17 mouse cellular contexts compared by ENCODE assay signal in genomic region chrX:94006991-94007390, GRCm38 (mm10). TPM values are rescaled to one million over a fixed set of nuclear protein-coding genes. Genes with fewer than 3 reads are reported as not detected.
DNase-seq lines count a peak whose midpoint lies in the region; ATAC-seq lines count a peak whose summit lies in the region.
"Had no signal": no experiment of that assay in that cellular context is flagged by ENCODE, and none has a peak within 500 bp of the region (broad histone marks: within the 10 kb centered on the region; RNA-seq: fewer than 3 reads in every experiment).

No protein-coding gene starts in this region.

- DNase-seq in adrenal gland, adult (ENCODE audit: inconsistent age in 2 of 2, low spot score in 1 of 2): peak; percentile 6 to 47
- DNase-seq in adrenal gland, postnatal 4 days (ENCODE audit: low spot score in 2 of 2): no peak
- DNase-seq in 3T3-L1 (ENCODE audit: low read depth, low spot score): peak; percentile 38
- DNase-seq in c-Kit-positive CD71-negative TER-119-negative erythroid progenitor cells, embryonic 14.5 days (ENCODE audit: low read depth): peak; percentile 13
- no peak for DNase-seq in lung, postnatal 25 days (ENCODE audit: low spot score)
- DNase-seq in lung, postnatal 4 days: no peak
- DNase-seq: kidney, postnatal 14 days; lung, postnatal 36 days had no signal

- peaks cover 31% of the 10 kb centered on the region for H3K4me1 ChIP-seq in liver, embryonic 15.5 days (replicated peaks)
- H3K4me1 ChIP-seq in midbrain, embryonic 15.5 days: no peaks in the 10 kb centered on the region
- H3K4me1 ChIP-seq: embryonic facial prominence, embryonic 15.5 days; intestine, embryonic 15.5 days had no signal

- WGBS in liver, embryonic 15.5 days (ENCODE audit: insufficient replicate concordance): 19% methylated on average over 3 of the region's 3 CpGs
- WGBS in midbrain, embryonic 15.5 days: 83% methylated on average over 3 of the region's 3 CpGs

- peak; percentile 81 for ATAC-seq in liver, embryonic 15.5 days (ENCODE audit: insufficient read depth)
- ATAC-seq in midbrain, embryonic 15.5 days (replicated peaks): no peak
- ATAC-seq: activated CD4-positive, CD25-positive, alpha-beta regulatory T cell, adult 4 months; intestine, embryonic 15.5 days had no signal

- H3K27me3 ChIP-seq in liver, embryonic 15.5 days: peaks cover 15% of the 10 kb centered on the region; the same call in 1 of the 2 replicates
- H3K27me3 ChIP-seq in midbrain, embryonic 15.5 days (replicated peaks): peaks cover 16% of the 10 kb centered on the region
- H3K27me3 ChIP-seq: intestine, embryonic 15.5 days had no signal

- H3K4me2 ChIP-seq in liver, embryonic 15.5 days: peak overlapping the region; percentile 23; the same call in 1 of the 2 replicates
- no peak overlapping the region for H3K4me2 ChIP-seq in midbrain, embryonic 15.5 days
- H3K4me2 ChIP-seq: embryonic facial prominence, embryonic 15.5 days; intestine, embryonic 15.5 days had no signal

- no peaks in the 10 kb centered on the region for H3K9me3 ChIP-seq in liver, embryonic 15.5 days (replicated peaks)
- H3K9me3 ChIP-seq in midbrain, embryonic 15.5 days: no peaks in the 10 kb centered on the region
- H3K9me3 ChIP-seq: embryonic facial prominence, embryonic 15.5 days; hindbrain, embryonic 10.5 days; intestine, embryonic 15.5 days had no signal

- no peak overlapping the region for H3K4me3 ChIP-seq in liver, embryonic 15.5 days (replicated peaks)
- no peak overlapping the region for H3K4me3 ChIP-seq in midbrain, embryonic 15.5 days
- H3K4me3 ChIP-seq: embryonic facial prominence, embryonic 15.5 days; hindbrain, embryonic 10.5 days; intestine, embryonic 15.5 days had no signal

- H3K36me3 ChIP-seq in liver, embryonic 15.5 days (replicated peaks): no peaks in the 10 kb centered on the region
- no peaks in the 10 kb centered on the region for H3K36me3 ChIP-seq in midbrain, embryonic 15.5 days (replicated peaks)
- H3K36me3 ChIP-seq: embryonic facial prominence, embryonic 15.5 days; hindbrain, embryonic 10.5 days; intestine, embryonic 15.5 days had no signal

- H3K9ac ChIP-seq in liver, embryonic 15.5 days: no peak overlapping the region
- no peak overlapping the region for H3K9ac ChIP-seq in midbrain, embryonic 15.5 days
- H3K9ac ChIP-seq: embryonic facial prominence, embryonic 15.5 days; intestine, embryonic 15.5 days had no signal

- H3K27ac ChIP-seq in liver, embryonic 15.5 days (replicated peaks): peak overlapping the region; percentile 59
- no peak overlapping the region for H3K27ac ChIP-seq in midbrain, embryonic 15.5 days
- H3K27ac ChIP-seq: embryonic facial prominence, embryonic 15.5 days; hindbrain, embryonic 10.5 days; intestine, embryonic 15.5 days had no signal

RNA-seq across cellular contexts. Expression of gene AU015836, which starts 38.5 kb away (rescaled TPM):
- total RNA-seq in adrenal gland, postnatal 4 days (2021): under 1 TPM in 1 of 2 experiments, not detected in 1; 0.48 TPM
- 0.31 and 0.45 TPM in 2 replicates for polyA plus RNA-seq in liver, embryonic 15.5 days (2015; fragmentation: Nextera tagmentation; extraction: Ambion mirVana)
- not detected in 2 replicates for polyA plus RNA-seq in midbrain, embryonic 15.5 days (2015; fragmentation: Nextera tagmentation; extraction: Ambion mirVana)
- total RNA-seq: common myeloid progenitor, adult 5-6 weeks had no signal
- polyA plus RNA-seq: activated CD4-positive, CD25-positive, alpha-beta regulatory T cell, adult 4 months; embryonic facial prominence, embryonic 15.5 days; gonadal fat pad, adult 2 months; hindbrain, embryonic 10.5 days; urinary bladder, adult 2 months had no signal

Comparison
In these comparisons a context has a peak if more than half of its experiments do, and no peak if none do; other contexts are left out.
1. DNase-seq: peak in adrenal gland, adult (2 of 2), 3T3-L1 (single experiment) and c-Kit-positive CD71-negative TER-119-negative erythroid progenitor cells, embryonic 14.5 days (single experiment); none in adrenal gland, postnatal 4 days (0 of 2), lung, postnatal 25 days (single experiment) and lung, postnatal 4 days (0 of 2).